In the genomic region with DNA sequence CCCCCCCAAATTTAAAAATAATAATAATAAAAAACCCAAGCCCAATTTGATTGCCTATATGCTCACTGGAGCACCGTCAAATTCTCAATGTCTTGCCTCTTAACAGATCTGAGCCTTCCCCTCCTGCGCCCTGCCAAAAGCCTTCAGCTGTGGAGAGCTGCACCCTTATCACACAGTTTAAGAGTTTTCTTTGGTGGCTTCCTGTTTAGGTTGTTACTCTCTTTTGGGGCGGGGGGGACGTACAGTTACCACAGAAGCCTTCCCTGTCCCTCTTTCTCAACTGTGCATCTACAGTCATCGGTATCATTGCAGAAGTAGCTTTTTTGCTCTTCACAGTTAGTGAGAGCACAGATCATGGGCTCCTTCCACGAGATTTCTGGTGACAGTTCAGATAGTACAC, we compare ENCODE assay signal across 23 mouse cellular contexts. TPM values are rescaled to one million over a fixed set of nuclear protein-coding genes. Genes with fewer than 3 reads are reported as not detected.
DNase-seq lines count a peak whose midpoint lies in the region; ATAC-seq and TF ChIP-seq lines count a peak whose summit lies in the region.
"Had no signal": no experiment of that assay in that cellular context is flagged by ENCODE, and none has a peak within 500 bp of the region (broad histone marks: within the 10 kb centered on the region; RNA-seq: fewer than 3 reads in every experiment).

No protein-coding gene starts in this region.

- DNase-seq in 416B (ENCODE audit: low read depth): peak; percentile 35
- peak; percentile 79 for DNase-seq in MEL (ENCODE audit: low read depth, low spot score)
- DNase-seq in naive thymus-derived CD4-positive, alpha-beta T cell, adult 2 months (ENCODE audit: low read depth): peak; percentile 28
- no peak for DNase-seq in layer of hippocampus, postnatal 36 days
- no peak for DNase-seq in retina, postnatal 1 day
- no peak for DNase-seq in right cerebral cortex, postnatal 14 days
- DNase-seq: adrenal gland, postnatal 14 days; B cell, adult 2 months; cerebellum, adult 2 months; cerebellum, postnatal 10 days; gastrocnemius, postnatal 36 days; heart, adult 18-20 months; heart, postnatal 14 days had no signal

- H3K4me1 ChIP-seq in MEL (ENCODE audit: control insufficient read depth in 1 of 2, insufficient read depth in 2 of 2, low read length in 2 of 2): peaks cover 4 to 6% of the 10 kb centered on the region in 2 experiments
- H3K4me1 ChIP-seq: embryonic facial prominence, embryonic 12.5 days; forebrain, embryonic 15.5 days; hindbrain, embryonic 10.5 days had no signal

- H3K27ac ChIP-seq in MEL (ENCODE audit: control insufficient read depth, low read depth, low read length): no peak overlapping the region
- H3K27ac ChIP-seq: embryonic facial prominence, embryonic 12.5 days; forebrain, embryonic 15.5 days; heart, embryonic 15.5 days; hindbrain, embryonic 10.5 days; hindbrain, embryonic 14.5 days had no signal

- H3K4me3 ChIP-seq in MEL (ENCODE audit: control insufficient read depth in 1 of 2, insufficient read depth in 1 of 2, low read depth in 2 of 2, low read length in 2 of 2): no peak overlapping the region
- H3K4me3 ChIP-seq: embryonic facial prominence, embryonic 12.5 days; forebrain, embryonic 15.5 days; heart, embryonic 15.5 days; hindbrain, embryonic 10.5 days had no signal

- TF ChIP-seq EP300 in MEL (IDR thresholded peaks at IDR 0.05; ENCODE audit: low read depth in 1 of 2, low read length in 2 of 2): peak; percentile 15 to 54; a peak in 1 of 4 replicates

- H3K27me3 ChIP-seq in MEL (ENCODE audit: control insufficient read depth in 1 of 2, insufficient read depth in 2 of 2, low read length in 2 of 2): no peaks in the 10 kb centered on the region
- H3K27me3 ChIP-seq: embryonic facial prominence, embryonic 12.5 days; forebrain, embryonic 15.5 days; heart, embryonic 15.5 days; Patski had no signal

- no peak for TF ChIP-seq POLR2A in MEL (IDR thresholded peaks at IDR 0.05; ENCODE audit: control insufficient read depth in 1 of 2, insufficient read depth in 1 of 2, low read depth in 1 of 2, low read length in 2 of 2, poor library complexity in 1 of 2)

- peak; percentile 69 to 73 for ATAC-seq in hematopoietic stem cell, adult 5-6 weeks (replicated peaks in 1 of 2; ENCODE audit: insufficient read depth in 1 of 2, low FRiP score in 2 of 2, low TSS enrichment in 1 of 2, low read depth in 1 of 2, poor library complexity in 2 of 2, severe bottlenecking in 2 of 2)
- ATAC-seq: activated CD4-positive, CD25-positive, alpha-beta regulatory T cell, adult 4 months; CD4-positive, CD25-positive, alpha-beta regulatory T cell, adult 4 months; forebrain, embryonic 15.5 days; Patski had no signal

- peaks cover 0 to 6% of the 10 kb centered on the region in 2 experiments; a peak in 2 of 4 replicates for H3K36me3 ChIP-seq in MEL (ENCODE audit: control insufficient read depth in 1 of 2, insufficient read depth in 2 of 2, low read length in 2 of 2)
- H3K36me3 ChIP-seq: embryonic facial prominence, embryonic 12.5 days; G1E; heart, embryonic 15.5 days; hindbrain, embryonic 10.5 days had no signal

- no peaks in the 10 kb centered on the region for H3K9me3 ChIP-seq in MEL (replicated peaks; ENCODE audit: insufficient read depth, low read length)
- H3K9me3 ChIP-seq: embryonic facial prominence, embryonic 12.5 days; forebrain, embryonic 15.5 days; heart, embryonic 15.5 days; hindbrain, embryonic 10.5 days had no signal

- TF ChIP-seq CTCF in MEL (IDR thresholded peaks at IDR 0.05 in 2 of 3, conservative IDR thresholded peaks at IDR 0.05 in 1 of 3; ENCODE audit: control insufficient read depth in 1 of 3, insufficient read depth in 1 of 3, low read depth in 2 of 3, low read length in 3 of 3, poor library complexity in 1 of 3, severe bottlenecking in 1 of 3): no peak

- no peak for TF ChIP-seq RAD21 in MEL (IDR thresholded peaks at IDR 0.05; ENCODE audit: low read depth, low read length)

- no peaks in the 10 kb centered on the region for H3K79me2 ChIP-seq in MEL (ENCODE audit: control insufficient read depth, insufficient read depth, low read length, poor library complexity)

- no peak overlapping the region for H3K9ac ChIP-seq in MEL (ENCODE audit: control insufficient read depth, low read depth, low read length, poor library complexity, severe bottlenecking)
- H3K9ac ChIP-seq: embryonic facial prominence, embryonic 12.5 days; forebrain, embryonic 15.5 days; heart, embryonic 15.5 days; hindbrain, embryonic 14.5 days had no signal

TF ChIP-seq in MEL, 35 proteins besides CTCF, POLR2A, EP300 and RAD21:
- peak; percentile 25; the same call in 1 of the 2 replicates for TF ChIP-seq SIN3A (IDR thresholded peaks at IDR 0.05; ENCODE audit: low read length)
- TF ChIP-seq MYC (IDR thresholded peaks at IDR 0.05; ENCODE audit: low read depth, low read length): no peak
- peak; percentile 41; the same call in 1 of the 2 replicates for TF ChIP-seq TCF12 (IDR thresholded peaks at IDR 0.05; ENCODE audit: low read depth, low read length)
- TF ChIP-seq GATA1 (IDR thresholded peaks at IDR 0.05; ENCODE audit: low read depth, low read length): peak; percentile 43; the same call in 1 of the 2 replicates
- peak; percentile 69 for TF ChIP-seq ETS1 (IDR thresholded peaks at IDR 0.05; ENCODE audit: low read depth, low read length)
- no peak for TF ChIP-seq SMC3 (IDR thresholded peaks at IDR 0.05; ENCODE audit: low read depth, low read length)

RNA-seq across cellular contexts. Expression of a gene that starts 19.2 kb away (rescaled TPM):
- total RNA-seq in MEL (2012; rRNA removed): under 0.01 TPM in 1 of 2 replicates, not detected in the other
- polyA plus RNA-seq in MEL (2012; ENCODE audit: insufficient read depth in 1 of 2, insufficient read length in 2 of 2, low read depth in 1 of 2, low replicate concordance in 2 of 2, missing spikeins in 1 of 2): not detected
- total RNA-seq in hematopoietic stem cell, adult 5-6 weeks (2017): 0.05 TPM in 1 of 2 replicates, not detected in the other
- total RNA-seq in layer of hippocampus, postnatal 36 days (2021): 100 to 1,000 TPM; 127 to 132 TPM
- polyA plus RNA-seq: G1E had no signal

Comparison
In these comparisons a context has a peak if more than half of its experiments do, and no peak if none do; other contexts are left out.
1. DNase-seq: peak in 416B (single experiment), MEL (single experiment) and naive thymus-derived CD4-positive, alpha-beta T cell, adult 2 months (single experiment); none in layer of hippocampus, postnatal 36 days (0 of 2), retina, postnatal 1 day (single experiment) and right cerebral cortex, postnatal 14 days (single experiment).
2. RNA of a gene that starts 19.2 kb away (total RNA-seq): 127 to 132 TPM in layer of hippocampus, postnatal 36 days; 0.05 TPM in hematopoietic stem cell, adult 5-6 weeks and under 0.01 TPM in MEL; every median in the first group is over 100 times any median in the second.